Mouse (Mus musculus) lung, adult 2 months (tissue): Measurements from ENCODE around the gene Rps24.

Experiments
- CTCF ChIP-seq: fragments of 200-500 bp; IDR thresholded peaks from 2 replicates; pipeline ENCODE4 v1.5.1; 2011; ENCODE audit warnings: mild to moderate bottlenecking, low read length, control low read depth; ENCODE audit not compliant: insufficient read depth
- POLR2A ChIP-seq: fragments of 200-500 bp; IDR thresholded peaks from 2 replicates; pipeline ENCODE4 v1.6.1; 2011; ENCODE audit warnings: low read depth, mild to moderate bottlenecking, control low read depth, low read length, borderline replicate concordance; ENCODE audit errors: extremely low read depth

- TF ChIP-seq CTCF (no peak), POLR2A (no peak)
Measured at GRCm38 (mm10) chr14:24501256-24501655, 14.3 kb downstream of the Rps24 start.
